Mouse (Mus musculus) spleen, adult 2 months (tissue): Measurements from ENCODE around the gene Mtcl1.

ENCODE experiments used
- CTCF ChIP-seq: fragments of 200-500 bp; IDR thresholded peaks from 2 replicates; pipeline ENCODE4 v1.5.1; 2011; ENCODE audit warnings: mild to moderate bottlenecking, inconsistent platforms; ENCODE audit not compliant: insufficient read depth, insufficient read length, insufficient replicate concordance; ENCODE audit errors: extremely low read depth
- POLR2A ChIP-seq: fragments of 200-500 bp; IDR thresholded peaks from 2 replicates; pipeline ENCODE4 v1.6.1; 2011; ENCODE audit warnings: low read depth, low read length, inconsistent platforms

DNA sequence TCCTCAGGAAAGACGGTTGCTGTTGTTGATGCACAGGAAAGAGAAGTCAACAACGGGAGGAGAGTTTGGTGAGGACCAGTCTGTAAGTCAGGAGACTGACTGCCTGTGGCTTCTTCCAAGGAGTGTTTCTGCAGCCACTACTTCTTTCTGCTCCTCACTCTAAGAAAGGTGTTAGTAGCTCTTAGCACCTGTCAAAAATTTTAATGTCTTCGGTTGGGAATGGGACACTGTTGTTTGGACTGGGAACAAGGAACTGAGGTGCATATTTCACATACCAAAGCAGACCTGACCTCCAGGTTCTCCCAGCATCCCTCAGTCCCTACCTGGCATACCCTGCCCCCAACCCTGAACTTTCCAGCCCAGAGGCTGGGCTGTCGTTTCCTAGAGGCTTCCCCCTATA lies 21.7 kb upstream of the Mtcl1 start:
- no peak for TF ChIP-seq CTCF
- TF ChIP-seq POLR2A = no peak
